Mouse (Mus musculus) adrenal gland, adult 18-20 months (tissue): Measurements from ENCODE around the gene Endov. TPM values are rescaled to one million over a fixed set of nuclear protein-coding genes. Genes with fewer than 3 reads are reported as not detected.
A peak's percentile ranks its signal among the peaks of the same experiment; 100 is the strongest.

Experiments used
- DNase-seq, 2 experiments: peaks; one replicate each; pipeline ENCODE4 v3.0.0; 2021 to 2022; ENCODE audit warnings: low spot score in 2 of 2
- total RNA-seq, 2 experiments: library from RNA; stranded (reverse); gene quantifications; 1 replicate in 1 of 2; 2 replicates in 1 of 2; pipeline ENCODE4 v1.2.3; 2021

Gene Endov
- total RNA-seq, 2 experiments from 2014 or later = 14.4 to 15.6 TPM

- no peak for DNase-seq
Observed at GRCm38 (mm10) chr11:119515823-119516676, 24.9 kb downstream of the Endov start.

- peak in 1 of 2 experiments; percentile 25 for DNase-seq
Observed at GRCm38 (mm10) chr11:119516677-119517361, 25.7 kb downstream of the Endov start.

- DNase-seq = no peak
Observed at GRCm38 (mm10) chr11:119519387-119519786, 28.2 kb downstream of the Endov start.

GRCm38 (mm10) chr11:119520005-119520712, 29.0 kb downstream of the Endov start:
- no peak for DNase-seq

GRCm38 (mm10) chr11:119520713-119521063, 29.5 kb downstream of the Endov start:
- DNase-seq = no peak

GRCm38 (mm10) chr11:119521920-119522710, 31.0 kb downstream of the Endov start:
- no peak for DNase-seq

- DNase-seq = peak in 1 of 2 experiments; percentile 33
Observed at GRCm38 (mm10) chr11:119522779-119523178, 31.6 kb downstream of the Endov start.

- DNase-seq = no peak
Observed at GRCm38 (mm10) chr11:119523392-119523791, 32.2 kb downstream of the Endov start.

- peak; percentile 74 to 82 for DNase-seq
Observed at GRCm38 (mm10) chr11:119524545-119524949, 33.4 kb downstream of the Endov start.

- no peak for DNase-seq
Observed at GRCm38 (mm10) chr11:119526068-119526966, 35.2 kb downstream of the Endov start.

GRCm38 (mm10) chr11:119528930-119529329, 37.8 kb downstream of the Endov start:
- DNase-seq = no peak

GRCm38 (mm10) chr11:119532460-119532859, 41.3 kb downstream of the Endov start:
- DNase-seq = no peak

- no peak for DNase-seq
Observed at GRCm38 (mm10) chr11:119533745-119534144, 42.6 kb downstream of the Endov start.

- no peak for DNase-seq
Observed at GRCm38 (mm10) chr11:119539944-119540343, 48.8 kb downstream of the Endov start.

- DNase-seq = no peak
Observed at GRCm38 (mm10) chr11:119540560-119540959, 49.4 kb downstream of the Endov start.

- no peak for DNase-seq
Observed at GRCm38 (mm10) chr11:119541082-119541481, 49.9 kb downstream of the Endov start.

GRCm38 (mm10) chr11:119542371-119542770, 51.2 kb downstream of the Endov start:
- DNase-seq = no peak

GRCm38 (mm10) chr11:119542886-119543285, 51.7 kb downstream of the Endov start:
- no peak for DNase-seq

- DNase-seq = no peak
Observed at GRCm38 (mm10) chr11:119543816-119544517, 52.8 kb downstream of the Endov start.
